Mouse (Mus musculus) embryonic facial prominence, embryonic 11.5 days (tissue): Measurements from ENCODE around the gene Slc39a10. TPM values are rescaled to one million over a fixed set of nuclear protein-coding genes. Genes with fewer than 3 reads are reported as not detected.

ENCODE experiments used
- ATAC-seq: fragments of 200-750 bp; cut with Nextera tagmentation; replicated peaks from 2 replicates; pipeline ENCODE4 v1.8.0; 2017; ENCODE audit warnings: low read depth; ENCODE audit not compliant: insufficient number of reproducible peaks, low FRiP score, low TSS enrichment
- DNase-seq: peaks from one replicate; pipeline ENCODE4 v3.0.0-alpha.2; 2015; ENCODE audit warnings: low spot score
- H3K27ac ChIP-seq: fragments of 300-500 bp; sonication (generic); replicated peaks from 2 replicates; pipeline ENCODE4 v1.5.1; 2014; ENCODE audit warnings: mild to moderate bottlenecking, low read depth, low read length, control low read depth
- H3K27me3 ChIP-seq: fragments of 300-500 bp; sonication (generic); 2 replicates; pipeline ENCODE4 v1.6.1; 2014; ENCODE audit warnings: mild to moderate bottlenecking, low read length, moderate library complexity, mixed read lengths; ENCODE audit not compliant: control insufficient read depth, insufficient read depth
- H3K36me3 ChIP-seq: fragments of 300-500 bp; sonication (generic); replicated peaks from 2 replicates; pipeline ENCODE4 v1.6.1; 2014; ENCODE audit warnings: low read depth, mild to moderate bottlenecking, low read length, moderate library complexity, mixed read lengths; ENCODE audit not compliant: control insufficient read depth, insufficient read depth
- H3K4me1 ChIP-seq: fragments of 300-500 bp; sonication (generic); 2 replicates; pipeline ENCODE4 v1.6.1; 2014; ENCODE audit warnings: low read length, mixed read lengths; ENCODE audit not compliant: control insufficient read depth, insufficient read depth
- H3K4me2 ChIP-seq: fragments of 300-500 bp; sonication (generic); 2 replicates; pipeline ENCODE4 v1.6.1; 2014; ENCODE audit warnings: low read depth, mild to moderate bottlenecking, control low read depth, low read length, moderate library complexity
- H3K4me3 ChIP-seq: fragments of 300-500 bp; sonication (generic); 2 replicates; pipeline ENCODE4 v1.5.1; 2014; ENCODE audit warnings: low read depth, low read length, control low read depth
- H3K9ac ChIP-seq: fragments of 300-500 bp; sonication (generic); replicated peaks from 2 replicates; pipeline ENCODE4 v1.6.1; 2014; ENCODE audit warnings: mild to moderate bottlenecking, control low read depth, low read length
- H3K9me3 ChIP-seq: fragments of 300-500 bp; sonication (generic); replicated peaks from 2 replicates; pipeline ENCODE4 v1.6.1; 2016; ENCODE audit warnings: mild to moderate bottlenecking, low read length, inconsistent platforms, mixed read lengths; ENCODE audit not compliant: control insufficient read depth
- WGBS: fragments of 180-500 bp; shearing (Covaris S2); extraction: QIAGEN DNeasy Blood & Tissue Kit; methylation state at CpG from one replicate; pipeline ENCODE4 v1.1.7; 2014; 5-methylcytosine and 5-hydroxymethylcytosine counted together
- polyA plus RNA-seq: library from polyadenylated mRNA; unstranded; fragments of >200 nt; fragmentation: Nextera tagmentation; extraction: Ambion mirVana; gene quantifications from 2 replicates; pipeline ENCODE4 v1.2.1, GENCODE M21; 2014

The Slc39a10 gene
- polyA plus RNA-seq, 1 experiment from 2014 or later: 96.2 TPM

DNA sequence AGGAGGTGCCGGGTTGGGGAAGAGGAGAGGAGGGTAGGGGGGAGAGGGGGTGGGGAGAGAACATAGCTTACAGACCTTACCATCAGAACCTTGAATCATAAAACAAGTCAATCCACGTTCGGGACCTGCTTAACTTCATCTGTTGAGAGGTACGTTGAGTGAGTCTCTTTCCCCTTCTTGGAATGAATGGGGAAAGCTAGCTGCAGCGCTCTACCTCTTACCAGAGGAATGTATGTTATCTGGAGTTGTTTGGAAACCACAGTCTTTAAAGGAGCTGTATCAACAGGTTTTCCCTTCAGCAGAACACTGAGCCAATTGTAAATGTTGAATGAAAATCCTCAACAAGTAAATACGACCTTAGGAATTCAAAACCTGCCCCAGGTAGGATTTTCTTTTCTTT, 4.7 kb downstream of the Slc39a10 start:
- peak; percentile 8 for DNase-seq
- no peak overlapping the region for H3K4me2 ChIP-seq
- no peaks in the 10 kb centered on the region for H3K27me3 ChIP-seq
- H3K27ac ChIP-seq: no peak overlapping the region
- no peak overlapping the region for H3K9ac ChIP-seq
- H3K36me3 ChIP-seq: no peaks in the 10 kb centered on the region
- H3K9me3 ChIP-seq: no peaks in the 10 kb centered on the region
- H3K4me3 ChIP-seq: no peak overlapping the region
- WGBS: 9% methylated on average over 6 of the region's 6 CpGs
- no peaks in the 10 kb centered on the region; the same call in 1 of the 2 replicates for H3K4me1 ChIP-seq
- no peak for ATAC-seq

DNA sequence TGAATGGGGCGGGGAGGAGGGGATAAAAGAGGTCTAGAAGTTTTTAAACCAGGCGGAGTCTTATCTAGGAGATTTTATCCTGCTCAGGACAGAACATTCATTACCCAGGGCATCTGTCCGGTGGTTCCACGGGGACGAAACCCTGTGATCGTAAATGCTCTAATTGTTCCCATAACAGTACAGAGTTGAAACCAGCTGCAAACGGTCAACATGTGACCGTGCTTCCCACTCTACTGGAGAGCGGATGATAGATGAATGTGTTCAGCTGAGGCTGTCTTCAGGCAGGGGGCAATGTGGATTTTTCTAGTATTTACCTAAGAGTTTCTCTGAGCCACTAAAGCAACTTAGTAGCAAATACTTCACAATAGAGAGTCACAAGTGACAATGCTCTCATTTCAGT, 6.6 kb downstream of the Slc39a10 start:
- ATAC-seq (no peak), DNase-seq (peak; percentile 42)
- WGBS: 16% methylated on average over 9 of the region's 9 CpGs
- no peaks in the 10 kb centered on the region for H3K9me3 ChIP-seq
- H3K4me3 ChIP-seq: no peak overlapping the region
- H3K9ac ChIP-seq: no peak overlapping the region
- no peaks in the 10 kb centered on the region for H3K36me3 ChIP-seq
- no peaks in the 10 kb centered on the region; the same call in 1 of the 2 replicates for H3K4me1 ChIP-seq
- H3K4me2 ChIP-seq: no peak overlapping the region
- H3K27me3 ChIP-seq: no peaks in the 10 kb centered on the region
- no peak overlapping the region for H3K27ac ChIP-seq

GRCm38 (mm10) chr1:46885231-46885630, 7.4 kb downstream of the Slc39a10 start:
- H3K27me3 ChIP-seq: no peaks in the 10 kb centered on the region
- H3K27ac ChIP-seq: no peak overlapping the region
- H3K36me3 ChIP-seq: no peaks in the 10 kb centered on the region
- H3K4me1 ChIP-seq: no peaks in the 10 kb centered on the region; the same call in 1 of the 2 replicates
- no peaks in the 10 kb centered on the region for H3K9me3 ChIP-seq
- WGBS: 5% methylated on average over 3 of the region's 3 CpGs
- H3K4me3 ChIP-seq: no peak overlapping the region
- ATAC-seq (no peak), DNase-seq (peak; percentile 42)
- no peak overlapping the region for H3K9ac ChIP-seq
- H3K4me2 ChIP-seq: no peak overlapping the region

DNA sequence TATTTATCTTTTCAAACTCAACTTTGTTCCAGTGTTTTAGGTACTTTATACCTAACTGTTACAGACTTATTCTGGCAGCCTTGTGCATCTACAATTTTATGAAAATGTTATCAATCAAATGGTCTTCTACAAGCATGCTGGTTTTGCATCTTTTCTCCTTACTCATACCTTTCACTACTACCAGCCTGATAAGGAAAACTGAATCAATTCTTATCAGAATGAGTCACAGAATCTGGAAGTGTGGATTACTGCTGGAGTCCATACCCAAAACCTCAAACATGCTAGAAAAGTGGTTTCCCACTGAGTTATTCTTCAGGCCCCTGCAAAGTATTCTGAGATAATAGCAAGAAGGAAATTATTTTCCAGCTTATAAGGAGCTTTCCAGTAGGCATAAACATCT, 12.7 kb downstream of the Slc39a10 start:
- Histone ChIP-seq H3K4me3 (no peak overlapping the region), H3K36me3 (no peaks in the 10 kb centered on the region), H3K9me3 (no peaks in the 10 kb centered on the region), H3K4me1 (no peaks in the 10 kb centered on the region), H3K27me3 (no peaks in the 10 kb centered on the region), H3K4me2 (no peak overlapping the region), H3K9ac (no peak overlapping the region), H3K27ac (no peak overlapping the region)
- ATAC-seq (no peak), DNase-seq (no peak)

DNA sequence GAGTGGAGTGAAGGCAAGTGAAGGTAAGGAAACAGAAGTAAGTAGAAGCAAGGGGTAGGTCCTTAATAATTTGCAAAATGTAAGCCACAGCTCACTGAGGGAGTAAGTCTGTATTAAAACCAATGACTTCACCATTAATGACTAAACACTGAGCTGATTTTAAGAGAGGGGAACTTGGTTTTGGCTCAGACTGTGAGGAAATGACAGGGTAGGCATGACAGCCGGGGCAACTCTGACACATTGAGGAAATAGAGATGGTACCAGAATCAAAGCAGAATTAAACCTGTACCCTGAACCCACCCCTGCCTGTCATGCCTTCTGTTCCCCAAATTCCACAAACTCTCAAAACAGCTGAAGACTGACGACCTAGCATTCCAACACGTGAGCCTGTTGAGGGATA, 18.9 kb downstream of the Slc39a10 start:
- no peak for ATAC-seq
- WGBS: 64% methylated on average over 3 of the region's 3 CpGs

DNA sequence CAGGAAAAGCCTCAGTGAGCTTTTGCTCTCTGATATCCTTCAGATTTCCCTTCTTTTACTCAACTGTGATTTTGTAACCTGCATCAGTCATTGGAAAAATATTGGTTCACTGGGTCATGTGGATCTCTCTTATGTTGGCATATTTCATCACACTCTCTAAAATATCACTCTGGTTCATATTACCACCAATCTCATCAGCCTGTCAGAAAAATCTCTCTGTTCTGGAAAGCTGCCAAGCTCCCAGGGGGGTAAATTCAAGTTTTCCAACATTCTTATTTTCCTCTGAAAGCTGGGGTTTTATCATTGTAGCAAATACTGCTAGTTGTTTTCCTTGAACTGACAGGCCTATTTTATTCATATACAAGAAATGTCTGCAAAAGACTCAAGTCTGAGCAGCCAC, 22.9 kb downstream of the Slc39a10 start:
- H3K4me1 ChIP-seq: no peaks in the 10 kb centered on the region
- H3K36me3 ChIP-seq: no peaks in the 10 kb centered on the region
- no peak overlapping the region for H3K27ac ChIP-seq
- H3K4me3 ChIP-seq: no peak overlapping the region
- ATAC-seq: no peak
- H3K27me3 ChIP-seq: no peaks in the 10 kb centered on the region
- no peak overlapping the region for H3K4me2 ChIP-seq
- DNase-seq: no peak
- no peaks in the 10 kb centered on the region for H3K9me3 ChIP-seq
- H3K9ac ChIP-seq: no peak overlapping the region

More for the DNA sequence above, 18.9 kb downstream of the Slc39a10 start:
- no peaks in the 10 kb centered on the region for H3K27me3 ChIP-seq
- no peak for DNase-seq
- no peaks in the 10 kb centered on the region for H3K4me1 ChIP-seq
- no peak overlapping the region for H3K4me2 ChIP-seq
- H3K27ac ChIP-seq: no peak overlapping the region
- no peaks in the 10 kb centered on the region for H3K36me3 ChIP-seq
- no peaks in the 10 kb centered on the region for H3K9me3 ChIP-seq
- no peak overlapping the region for H3K9ac ChIP-seq
- H3K4me3 ChIP-seq: no peak overlapping the region

DNA sequence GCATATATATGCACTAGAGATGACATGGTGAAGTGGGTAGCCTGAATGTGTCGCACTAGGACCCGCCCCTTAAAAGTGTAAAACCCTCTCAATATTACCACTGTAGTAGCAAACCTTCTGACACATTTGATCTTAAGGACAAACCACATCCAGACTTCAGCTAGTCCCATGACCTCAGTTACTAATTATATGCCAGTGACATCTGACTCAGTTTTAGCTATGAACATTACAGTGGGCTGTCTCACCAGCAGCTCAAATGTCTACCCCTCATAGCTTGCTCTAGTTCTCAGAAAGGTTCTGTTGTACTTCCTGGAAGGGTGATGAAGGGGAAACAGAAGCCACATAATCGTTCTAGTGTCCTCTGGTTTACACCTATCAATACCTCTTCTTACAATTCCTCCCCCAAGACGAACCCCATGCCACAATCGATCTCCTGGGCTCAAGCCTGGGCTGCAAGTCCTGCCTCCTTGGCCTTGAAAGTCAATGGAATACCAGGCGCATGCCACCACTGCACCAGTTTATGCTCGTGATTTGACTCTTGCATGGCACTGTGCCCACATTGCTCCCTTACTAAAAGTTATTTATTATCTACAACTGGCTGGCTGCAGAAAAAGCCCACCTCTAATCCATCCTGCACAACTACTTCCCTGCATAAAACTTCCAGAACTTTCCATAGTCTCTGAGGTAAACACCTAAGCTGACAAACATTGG, 28.3 kb downstream of the Slc39a10 start:
- 85% methylated on average over 7 of the region's 7 CpGs for WGBS
- Histone ChIP-seq H3K27me3 (no peaks in the 10 kb centered on the region), H3K4me1 (no peaks in the 10 kb centered on the region), H3K4me2 (no peak overlapping the region), H3K9ac (no peak overlapping the region), H3K27ac (no peak overlapping the region), H3K4me3 (no peak overlapping the region), H3K9me3 (no peaks in the 10 kb centered on the region), H3K36me3 (no peaks in the 10 kb centered on the region)
- no peak for DNase-seq
- no peak for ATAC-seq

GRCm38 (mm10) chr1:46863434-46863833, 29.2 kb downstream of the Slc39a10 start:
- WGBS: 81% methylated on average over 2 of the region's 2 CpGs
- no peak overlapping the region for H3K4me2 ChIP-seq

More at GRCm38 (mm10) chr1:46863434-46863833, 29.2 kb downstream of the Slc39a10 start:
- Histone ChIP-seq H3K4me1 (no peaks in the 10 kb centered on the region), H3K9ac (no peak overlapping the region), H3K27me3 (no peaks in the 10 kb centered on the region), H3K4me3 (no peak overlapping the region), H3K27ac (no peak overlapping the region), H3K36me3 (no peaks in the 10 kb centered on the region), H3K9me3 (no peaks in the 10 kb centered on the region)
- DNase-seq: no peak
- ATAC-seq: no peak
